Mouse (Mus musculus) neural tube, embryonic 10.5 days (tissue): ENCODE results near the gene Clec16a.

Experiments
- DNase-seq: peaks from one replicate; pipeline ENCODE4 v3.0.0-alpha.2; 2017; ENCODE audit warnings: low spot score; ENCODE audit errors: extremely low spot score

The Clec16a gene

DNA sequence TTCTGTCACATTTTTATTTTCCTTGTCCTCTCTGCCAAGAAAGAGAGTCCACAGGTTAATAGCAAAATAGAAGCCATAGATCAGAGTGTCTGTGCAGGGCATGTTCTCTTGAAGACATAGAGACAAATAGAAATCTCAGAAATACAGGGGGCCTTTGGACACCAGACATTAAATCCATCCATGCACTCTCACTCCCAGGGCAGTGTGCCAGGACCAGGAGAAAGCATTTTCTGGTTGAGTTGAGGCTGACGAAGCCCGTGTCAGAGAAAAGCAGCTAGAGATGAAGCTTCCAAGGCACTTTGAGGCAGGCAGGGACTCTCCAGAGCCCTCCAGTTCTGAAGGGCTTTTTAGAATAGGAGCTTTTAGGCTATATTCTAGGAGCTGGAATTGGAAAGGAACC, 171.6 kb downstream of the Clec16a start:
- DNase-seq = no peak

DNA sequence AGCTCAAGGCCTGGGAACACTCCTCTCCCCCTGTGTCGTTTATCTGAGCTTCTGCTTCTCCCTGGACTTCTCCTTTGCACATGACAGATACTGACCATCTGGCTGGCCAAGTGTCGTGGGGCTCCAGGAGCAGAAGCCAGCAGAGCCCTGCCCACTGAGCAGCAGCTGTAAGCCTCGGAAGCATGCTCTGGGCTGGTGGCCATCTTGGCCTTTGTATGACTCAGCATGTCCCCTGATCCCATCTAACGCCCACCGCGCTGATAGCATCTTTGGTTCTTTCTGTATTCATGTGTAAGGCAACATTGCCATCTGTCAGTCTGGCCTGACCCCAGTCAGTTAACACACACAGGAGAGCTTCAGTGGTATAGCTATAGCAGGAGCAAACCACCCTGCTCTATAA, 174.8 kb downstream of the Clec16a start:
- DNase-seq = no peak

DNA sequence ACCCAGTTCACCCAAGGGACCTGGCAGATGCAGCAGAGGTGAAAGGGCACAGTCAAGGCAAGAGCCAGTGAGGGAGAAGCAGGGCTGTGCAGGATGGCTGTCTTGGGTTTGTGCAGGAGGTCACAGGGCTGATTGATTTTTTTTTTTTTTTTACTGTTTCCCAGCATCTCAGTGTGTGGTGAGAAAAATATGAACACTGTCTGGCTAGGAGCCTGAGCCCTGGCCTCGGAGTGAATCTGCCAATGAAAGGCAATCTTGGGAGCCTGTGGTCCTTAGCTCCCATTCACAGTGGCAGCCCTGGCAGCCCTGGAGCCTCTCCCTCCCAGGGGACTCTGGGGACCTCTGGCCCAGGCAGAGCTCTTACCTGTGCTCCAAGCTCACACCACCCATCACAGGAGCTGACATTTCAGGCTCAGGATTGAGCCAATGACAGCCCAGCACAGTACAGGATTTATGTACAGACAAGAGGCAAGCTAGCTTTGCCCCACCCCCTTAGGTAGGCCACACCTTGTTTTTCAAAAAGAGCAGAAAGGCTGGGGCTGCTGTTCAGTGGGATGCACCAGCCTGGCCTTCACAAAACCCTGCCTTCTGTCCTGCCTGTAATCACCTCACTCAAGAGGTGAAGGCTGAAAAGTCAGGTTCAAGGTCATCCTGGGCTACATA, 177.9 kb downstream of the Clec16a start:
- DNase-seq = no peak

DNA sequence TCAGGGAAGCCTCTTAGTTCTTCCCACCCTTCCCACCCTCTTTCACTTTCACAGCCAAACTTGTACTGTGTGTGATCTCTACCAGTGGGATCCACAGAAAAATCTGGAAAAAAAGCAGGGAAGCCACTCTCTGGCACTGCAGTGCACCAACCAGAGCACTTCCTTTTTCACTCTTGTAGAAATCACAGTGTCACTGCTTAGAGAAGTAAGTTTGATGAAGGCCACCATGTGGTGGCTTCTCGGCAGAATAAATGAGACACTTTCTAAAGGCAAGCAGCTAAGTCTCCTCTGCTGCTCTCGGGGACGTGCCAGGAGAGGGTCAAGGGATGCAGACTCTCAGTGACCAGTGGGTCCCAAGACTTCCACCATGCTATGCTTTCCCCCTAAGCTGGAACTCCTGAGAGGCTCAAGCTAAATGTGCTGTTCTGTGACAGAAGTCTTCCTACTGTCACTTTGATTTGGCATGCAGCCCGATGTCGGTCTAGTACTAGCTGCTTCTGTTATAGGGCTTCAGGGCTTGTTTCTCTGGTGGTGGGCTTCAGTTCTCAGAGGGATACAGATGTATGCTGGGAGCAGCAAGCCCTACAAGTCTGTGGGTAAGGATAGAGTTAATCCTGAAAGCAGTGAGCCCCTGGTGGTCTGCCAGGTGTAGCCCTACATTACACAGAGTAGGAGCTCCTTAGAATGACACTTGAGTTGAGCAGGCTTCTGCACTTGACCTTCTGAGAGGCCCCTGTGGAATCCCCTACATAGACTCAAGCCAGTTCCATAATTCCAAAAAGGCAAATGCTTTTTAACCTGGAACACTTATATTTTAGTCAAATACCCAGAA, 178.9 kb downstream of the Clec16a start:
- DNase-seq = no peak

- no peak for DNase-seq
These were observed 180.0 kb downstream of the Clec16a start for GRCm38 (mm10) chr16:10725156-10725555.

DNA sequence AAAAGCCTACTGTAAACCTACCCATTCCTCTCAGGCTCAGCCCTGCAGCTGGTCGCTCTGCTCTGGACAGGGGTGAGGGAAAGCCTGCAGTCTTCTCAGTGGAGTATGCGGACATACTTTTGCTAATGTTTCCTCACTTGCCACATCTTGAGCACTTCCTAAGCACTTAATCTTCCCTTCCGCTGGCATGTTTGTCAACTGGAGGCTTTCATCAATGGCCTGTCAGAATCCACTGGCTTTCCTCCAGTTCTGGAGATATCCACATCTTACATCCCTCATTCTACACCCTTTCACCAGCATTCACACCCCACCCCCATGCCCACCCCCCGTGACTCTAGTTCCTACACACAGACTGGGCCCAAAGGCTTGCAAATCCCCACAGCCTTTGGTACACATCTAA, 182.5 kb downstream of the Clec16a start:
- no peak for DNase-seq

- DNase-seq = no peak
These were observed 183.7 kb downstream of the Clec16a start for GRCm38 (mm10) chr16:10728886-10729285.

DNA sequence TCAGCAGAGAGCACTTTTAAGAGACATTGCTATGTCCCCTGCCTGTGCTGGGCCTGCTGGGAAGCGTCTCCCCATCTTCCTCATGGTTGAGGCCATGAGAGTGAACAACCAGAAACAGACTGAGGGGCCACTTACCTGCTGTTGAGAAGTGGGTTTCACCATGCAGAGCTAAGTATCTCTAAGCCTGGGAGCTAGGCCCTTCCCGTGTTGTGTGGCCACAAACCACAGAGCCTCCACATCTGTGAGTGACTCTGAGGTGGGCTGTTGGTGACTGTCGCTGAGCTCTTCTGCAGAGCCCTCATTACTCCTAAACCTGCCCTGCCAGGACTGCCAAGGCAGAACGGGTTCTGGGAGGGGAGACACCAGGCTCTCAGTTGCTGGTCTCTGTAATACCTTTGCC, 185.8 kb downstream of the Clec16a start:
- no peak for DNase-seq

GRCm38 (mm10) chr16:10731785-10732184, 186.6 kb downstream of the Clec16a start:
- DNase-seq = no peak

DNA sequence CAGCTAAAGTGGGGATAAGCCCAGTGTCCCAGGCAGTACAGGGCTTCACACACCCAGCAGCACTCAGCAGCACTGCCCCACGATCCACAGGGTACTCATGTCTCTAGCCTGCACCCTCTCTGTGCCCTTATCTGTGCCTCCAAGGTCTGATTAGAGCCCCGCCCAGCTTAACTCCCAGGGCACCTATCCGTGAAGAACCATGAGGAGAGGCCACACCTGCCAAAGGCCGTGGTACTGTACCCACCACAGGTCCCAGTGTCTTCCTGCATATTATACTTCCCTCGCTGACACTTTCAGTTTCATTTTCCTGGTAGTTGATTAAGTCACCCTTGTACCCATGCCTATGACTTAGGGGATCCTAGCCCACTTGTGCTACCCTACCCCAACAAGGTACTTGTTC, 187.3 kb downstream of the Clec16a start:
- DNase-seq = no peak

DNA sequence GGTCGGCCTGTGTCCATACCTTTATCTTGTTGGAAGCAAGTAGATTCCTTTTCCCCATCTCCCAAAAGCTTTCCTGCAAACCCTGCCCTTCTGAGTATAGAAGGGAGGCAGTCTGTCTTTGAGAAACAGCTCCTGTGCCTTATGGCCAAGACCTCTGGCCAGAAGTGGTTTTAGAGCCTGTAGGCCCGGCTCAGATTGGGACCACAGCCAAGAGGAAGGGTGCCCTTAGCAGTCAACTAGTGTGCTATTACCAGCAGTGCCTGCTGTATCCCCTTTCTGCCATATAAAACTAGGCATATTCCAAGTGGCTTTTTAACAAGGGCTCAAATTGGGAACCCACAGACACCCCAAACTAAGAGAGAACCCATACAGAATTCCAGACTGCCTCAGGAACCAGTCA, 190.6 kb downstream of the Clec16a start:
- no peak for DNase-seq

DNA sequence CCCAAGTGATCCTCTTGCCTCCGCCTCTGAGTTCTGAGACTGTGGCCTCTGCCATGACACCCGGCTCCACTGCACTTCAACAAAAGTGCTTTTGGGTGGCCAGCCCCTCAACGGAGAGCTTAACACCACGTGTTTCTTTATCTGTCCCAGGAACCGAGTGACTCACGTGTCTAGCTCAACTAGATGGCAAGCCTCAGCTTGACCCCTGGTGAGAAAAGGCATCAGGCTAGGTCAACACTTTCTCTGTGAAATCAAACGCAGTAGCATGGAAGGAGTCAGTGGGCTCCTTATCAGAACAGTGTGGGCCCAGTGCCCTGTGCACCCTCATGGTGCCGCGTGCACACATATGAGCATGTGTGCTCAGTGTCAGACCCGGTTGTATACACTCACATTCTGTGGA, 191.2 kb downstream of the Clec16a start:
- DNase-seq = no peak

DNA sequence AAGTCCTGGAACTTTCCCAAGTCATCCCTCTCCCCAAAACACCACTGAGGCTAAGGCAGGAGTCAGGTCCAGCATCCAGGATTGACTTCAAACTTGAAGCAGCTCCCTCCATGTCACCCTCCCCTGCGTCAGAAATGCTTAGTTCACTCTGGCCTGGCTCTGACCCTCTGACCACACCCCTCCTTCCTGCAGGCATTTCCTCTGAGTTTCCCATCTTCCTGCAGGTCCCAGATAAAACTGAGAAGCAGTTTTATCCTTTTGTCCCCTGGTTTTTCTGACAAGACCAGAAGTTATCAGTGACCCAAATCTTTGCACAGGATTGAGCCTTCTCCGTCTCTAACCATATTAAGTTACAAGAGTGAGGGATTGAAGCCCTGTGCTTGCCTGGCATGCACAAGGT, 192.4 kb downstream of the Clec16a start:
- no peak for DNase-seq

DNA sequence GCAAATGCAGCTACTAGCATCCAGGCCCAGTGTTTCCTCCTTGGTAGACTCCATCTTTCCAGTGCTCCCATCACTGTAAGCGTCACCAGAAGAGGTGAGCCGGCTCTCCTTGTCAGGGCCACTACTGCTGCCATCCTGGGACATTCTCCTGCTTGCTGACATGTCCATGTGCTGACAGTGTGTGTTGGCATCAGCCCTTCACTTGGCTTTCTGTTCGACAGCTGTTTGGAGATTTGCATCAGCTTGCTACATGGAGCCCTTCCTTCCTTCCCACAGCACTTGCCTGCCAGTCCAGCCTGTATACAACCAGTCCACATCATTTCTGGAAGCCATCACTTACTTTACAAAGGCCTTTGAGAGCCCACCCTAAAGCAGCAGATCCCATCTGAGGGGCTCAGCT, 193.7 kb downstream of the Clec16a start:
- DNase-seq = no peak

GRCm38 (mm10) chr16:10739854-10740398, 194.8 kb downstream of the Clec16a start:
- DNase-seq = no peak

DNA sequence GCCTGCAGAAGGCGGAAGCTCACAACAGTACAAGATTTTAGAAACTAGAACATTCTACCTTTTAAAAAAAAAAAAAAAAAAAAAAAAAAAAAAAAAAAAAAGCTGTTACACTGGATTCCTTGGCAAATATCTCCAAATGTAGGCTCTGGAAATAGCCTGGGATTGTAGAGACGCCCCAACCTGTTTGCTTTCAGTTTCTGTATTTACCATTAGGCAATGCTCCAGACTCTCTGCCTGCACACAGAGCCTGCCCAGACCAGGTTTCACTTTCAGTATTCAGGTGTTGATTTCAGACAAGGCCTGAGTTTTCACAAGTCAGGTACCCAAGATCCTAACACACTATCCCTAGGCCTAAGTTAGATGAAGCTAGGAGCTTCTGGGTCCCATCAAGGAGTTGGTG, 195.9 kb downstream of the Clec16a start:
- no peak for DNase-seq

DNA sequence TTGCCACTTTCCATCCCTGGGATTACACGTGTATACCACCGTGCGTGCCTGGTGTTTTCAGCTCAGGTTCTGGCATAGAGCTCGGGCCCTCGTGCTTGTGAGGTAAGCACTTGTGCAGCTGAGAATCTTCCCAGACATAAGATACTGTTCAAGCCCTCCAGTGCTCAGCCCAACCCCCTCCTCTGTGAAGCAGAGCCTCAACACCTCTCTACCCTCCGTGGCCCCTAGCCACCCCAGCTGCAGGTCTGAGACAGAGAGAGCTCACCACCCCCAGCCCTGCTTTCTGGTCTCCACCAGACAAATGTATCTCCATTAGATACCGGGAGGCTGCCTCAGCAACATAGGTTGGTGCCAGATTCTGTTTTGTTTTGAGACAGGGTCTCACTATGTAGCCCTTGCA, 204.1 kb downstream of the Clec16a start:
- DNase-seq = no peak

- DNase-seq = no peak
These were observed 204.7 kb downstream of the Clec16a start for GRCm38 (mm10) chr16:10749824-10750223.

DNA sequence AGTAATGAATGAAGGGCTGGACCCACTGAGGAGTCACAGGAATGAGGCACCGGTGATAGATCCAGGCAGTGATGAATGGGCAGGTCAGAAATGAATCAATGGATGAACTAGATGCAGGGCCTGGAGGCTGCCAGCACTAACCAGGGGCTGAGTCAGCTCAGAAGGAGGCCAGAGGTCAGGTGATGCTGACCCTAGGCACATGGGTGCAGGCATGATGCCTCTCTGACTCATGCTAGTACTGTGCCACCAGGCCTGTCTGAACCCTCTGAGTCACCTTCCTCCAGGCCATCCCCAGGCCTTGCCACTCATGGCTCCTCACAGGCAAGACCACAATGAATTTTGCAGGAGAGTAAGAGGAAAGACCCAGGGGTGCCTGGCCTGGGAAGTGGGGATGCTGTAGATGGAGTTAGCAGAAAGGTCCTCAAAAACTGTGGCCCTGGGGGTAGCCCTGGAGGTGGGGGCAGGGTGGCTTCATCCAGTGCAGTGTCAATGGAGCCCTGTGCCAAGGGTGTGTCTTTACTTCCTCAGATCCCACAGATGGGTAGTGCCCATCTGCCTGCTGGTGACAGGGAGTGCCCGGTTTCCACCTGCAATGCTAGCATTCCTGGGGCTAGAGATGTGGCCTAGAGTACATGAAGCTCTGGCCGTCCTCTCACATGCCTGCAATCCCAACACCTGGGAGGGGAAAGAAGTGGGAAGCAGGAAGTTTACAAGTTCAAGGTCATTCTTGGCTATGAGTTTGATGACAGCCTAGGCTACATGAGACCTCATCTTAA, 209.6 kb downstream of the Clec16a start:
- no peak for DNase-seq

- no peak for DNase-seq
These were observed 211.0 kb downstream of the Clec16a start for GRCm38 (mm10) chr16:10756168-10756567.

DNA sequence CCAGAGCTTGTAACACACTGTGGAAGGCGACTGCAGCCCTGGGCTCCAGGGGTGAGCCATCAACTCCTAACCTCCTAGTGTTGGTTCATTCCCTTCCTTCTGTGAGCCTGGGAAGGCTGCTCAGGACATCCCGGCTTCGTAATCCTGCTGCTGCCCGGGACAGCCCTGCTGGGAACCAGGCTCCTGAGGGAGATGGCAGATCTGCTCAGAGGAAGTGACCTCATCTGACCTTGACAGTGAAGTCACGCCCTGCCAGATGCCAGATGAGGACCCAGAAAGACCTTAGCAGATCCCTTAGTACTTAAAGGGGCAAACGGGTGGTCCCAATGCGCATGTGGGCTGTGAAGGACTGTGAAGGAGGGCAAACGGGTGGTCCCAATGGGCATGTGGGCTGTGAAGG, 216.0 kb downstream of the Clec16a start:
- DNase-seq = no peak
